Mouse (Mus musculus) neural tube, embryonic 13.5 days (tissue): Measurements from ENCODE around the gene Edn1. TPM values are rescaled to one million over a fixed set of nuclear protein-coding genes. Genes with fewer than 3 reads are reported as not detected.

Source experiments
- ATAC-seq: fragments of 200-750 bp; cut with Nextera tagmentation; 2 replicates; pipeline ENCODE4 v1.8.0; 2017; ENCODE audit warnings: low read depth, mild to moderate bottlenecking, moderate TSS enrichment, moderate library complexity
- H3K27ac ChIP-seq: fragments of 300-500 bp; sonication (generic); replicated peaks from 2 replicates; pipeline ENCODE4 v1.5.1; 2015; ENCODE audit warnings: moderate library complexity, mild to moderate bottlenecking, inconsistent platforms
- H3K27me3 ChIP-seq: fragments of 300-500 bp; sonication (generic); 2 replicates; pipeline ENCODE4 v1.6.1; 2015; ENCODE audit warnings: mild to moderate bottlenecking, inconsistent platforms
- H3K36me3 ChIP-seq: fragments of 300-500 bp; sonication (generic); 2 replicates; pipeline ENCODE4 v1.6.1; 2015; ENCODE audit warnings: mild to moderate bottlenecking, inconsistent platforms
- H3K4me1 ChIP-seq: fragments of 300-500 bp; sonication (generic); replicated peaks from 2 replicates; pipeline ENCODE4 v1.6.1; 2015; ENCODE audit warnings: inconsistent platforms
- H3K4me2 ChIP-seq: fragments of 300-500 bp; sonication (generic); 2 replicates; pipeline ENCODE4 v1.6.1; 2015; ENCODE audit warnings: inconsistent platforms, mild to moderate bottlenecking, moderate library complexity
- H3K4me3 ChIP-seq: fragments of 300-500 bp; sonication (generic); 2 replicates; pipeline ENCODE4 v1.5.1; 2015; ENCODE audit warnings: mild to moderate bottlenecking, inconsistent platforms
- H3K9ac ChIP-seq: fragments of 300-500 bp; sonication (generic); 2 replicates; pipeline ENCODE4 v1.6.1; 2015; ENCODE audit warnings: moderate library complexity, mild to moderate bottlenecking, inconsistent platforms
- H3K9me3 ChIP-seq: fragments of 300-500 bp; sonication (generic); 2 replicates; pipeline ENCODE4 v1.6.1; 2016; ENCODE audit warnings: inconsistent platforms
- WGBS: fragments of 180-500 bp; shearing (Covaris S2); methylation state at CpG from one replicate; pipeline ENCODE4 v1.1.7; 2015; 5-methylcytosine and 5-hydroxymethylcytosine counted together
- polyA plus RNA-seq: library from polyadenylated mRNA; unstranded; fragments of >200 nt; fragmentation: Nextera tagmentation; extraction: Ambion mirVana; gene quantifications from 2 replicates; pipeline ENCODE4 v1.2.1, GENCODE M21; 2015

Gene Edn1
- polyA plus RNA-seq = 2.6 and 3.0 TPM in 2 replicates

- under 1% methylated on average over 26 of the region's 26 CpGs for WGBS
- peak; percentile 70 for ATAC-seq
Measured at GRCm38 (mm10) chr13:42301161-42301721, at the start of gene Edn1. Gene Edn1 (plus strand): TSS chr13:42301476.

GRCm38 (mm10) chr13:42253821-42254220 lies 47.5 kb upstream of the Edn1 start:
- Histone ChIP-seq H3K27ac (no peak overlapping the region), H3K4me1 (no peaks in the 10 kb centered on the region), H3K36me3 (no peaks in the 10 kb centered on the region), H3K4me3 (no peak overlapping the region), H3K27me3 (no peaks in the 10 kb centered on the region), H3K9ac (no peak overlapping the region), H3K9me3 (no peaks in the 10 kb centered on the region; the same call in 1 of the 2 replicates), H3K4me2 (no peak overlapping the region)
- WGBS = 83% methylated on average over 5 of the region's 5 CpGs
- no peak for ATAC-seq

More at GRCm38 (mm10) chr13:42301161-42301721, at the start of gene Edn1:
- Histone ChIP-seq H3K9me3 (no peaks in the 10 kb centered on the region), H3K4me2 (peak within 1 kb of the TSS; percentile 77), H3K4me3 (peak within 1 kb of the TSS; percentile 43), H3K36me3 (no peaks in the 10 kb centered on the region), H3K9ac (peak within 1 kb of the TSS; percentile 52), H3K4me1 (peaks cover 23% of the 10 kb centered on the region), H3K27me3 (peaks cover 54% of the 10 kb centered on the region), H3K27ac (no peak within 1 kb of the TSS)

- no peak overlapping the region for H3K9ac ChIP-seq
- no peak for ATAC-seq
Measured at GRCm38 (mm10) chr13:42255105-42255504, 46.2 kb upstream of the Edn1 start.

GRCm38 (mm10) chr13:42258422-42258821 lies 42.9 kb upstream of the Edn1 start:
- no peak for ATAC-seq
- Histone ChIP-seq H3K4me2 (no peak overlapping the region), H3K9ac (no peak overlapping the region), H3K4me1 (no peaks in the 10 kb centered on the region), H3K27me3 (no peaks in the 10 kb centered on the region), H3K27ac (no peak overlapping the region), H3K9me3 (no peaks in the 10 kb centered on the region; the same call in 1 of the 2 replicates), H3K36me3 (no peaks in the 10 kb centered on the region), H3K4me3 (no peak overlapping the region)
- 90% methylated on average over 5 of the region's 5 CpGs for WGBS

More at GRCm38 (mm10) chr13:42255105-42255504, 46.2 kb upstream of the Edn1 start:
- H3K9me3 ChIP-seq = no peaks in the 10 kb centered on the region; the same call in 1 of the 2 replicates
- no peaks in the 10 kb centered on the region for H3K27me3 ChIP-seq
- no peak overlapping the region for H3K4me2 ChIP-seq
- WGBS = 79% methylated on average over 1 of the region's 1 CpGs
- H3K4me3 ChIP-seq = no peak overlapping the region
- no peaks in the 10 kb centered on the region for H3K36me3 ChIP-seq
- H3K27ac ChIP-seq = no peak overlapping the region
- H3K4me1 ChIP-seq = no peaks in the 10 kb centered on the region

- no peaks in the 10 kb centered on the region for H3K4me1 ChIP-seq
- no peak overlapping the region for H3K9ac ChIP-seq
- H3K27ac ChIP-seq = no peak overlapping the region
- H3K36me3 ChIP-seq = no peaks in the 10 kb centered on the region
- H3K4me2 ChIP-seq = no peak overlapping the region
- WGBS = 87% methylated on average over 6 of the region's 6 CpGs
- no peak for ATAC-seq
- H3K9me3 ChIP-seq = no peaks in the 10 kb centered on the region; the same call in 1 of the 2 replicates
- H3K4me3 ChIP-seq = no peak overlapping the region
- H3K27me3 ChIP-seq = no peaks in the 10 kb centered on the region
Measured at GRCm38 (mm10) chr13:42260667-42261066, 40.6 kb upstream of the Edn1 start.

- Histone ChIP-seq H3K4me2 (no peak overlapping the region), H3K27me3 (no peaks in the 10 kb centered on the region), H3K4me1 (no peaks in the 10 kb centered on the region), H3K9ac (no peak overlapping the region), H3K27ac (no peak overlapping the region), H3K4me3 (no peak overlapping the region), H3K36me3 (no peaks in the 10 kb centered on the region), H3K9me3 (no peaks in the 10 kb centered on the region)
- 0 out of 2 replicates have a peak, but pooled peaks have one; percentile 19 for ATAC-seq
- 60% methylated on average over 9 of the region's 9 CpGs for WGBS
Measured at GRCm38 (mm10) chr13:42270051-42270450, 31.2 kb upstream of the Edn1 start.

- Histone ChIP-seq H3K9me3 (no peaks in the 10 kb centered on the region), H3K36me3 (no peaks in the 10 kb centered on the region), H3K9ac (no peak overlapping the region), H3K4me2 (no peak overlapping the region), H3K4me3 (no peak overlapping the region), H3K4me1 (no peaks in the 10 kb centered on the region), H3K27ac (no peak overlapping the region), H3K27me3 (no peaks in the 10 kb centered on the region)
- 77% methylated on average over 9 of the region's 9 CpGs for WGBS
- ATAC-seq = no peak
Measured at GRCm38 (mm10) chr13:42276774-42277454, 24.4 kb upstream of the Edn1 start.

GRCm38 (mm10) chr13:42277751-42278150 lies 23.5 kb upstream of the Edn1 start:
- no peaks in the 10 kb centered on the region for H3K9me3 ChIP-seq
- H3K36me3 ChIP-seq = no peaks in the 10 kb centered on the region
- no peak overlapping the region for H3K9ac ChIP-seq
- no peaks in the 10 kb centered on the region for H3K4me1 ChIP-seq
- H3K4me3 ChIP-seq = no peak overlapping the region
- no peak overlapping the region for H3K4me2 ChIP-seq
- 92% methylated on average over 2 of the region's 2 CpGs for WGBS
- no peak for ATAC-seq
- no peaks in the 10 kb centered on the region for H3K27me3 ChIP-seq
- no peak overlapping the region for H3K27ac ChIP-seq

- H3K4me2 ChIP-seq = no peak overlapping the region
- H3K27me3 ChIP-seq = no peaks in the 10 kb centered on the region
- H3K9me3 ChIP-seq = no peaks in the 10 kb centered on the region
- H3K36me3 ChIP-seq = no peaks in the 10 kb centered on the region
- H3K9ac ChIP-seq = no peak overlapping the region
- H3K27ac ChIP-seq = no peak overlapping the region
- H3K4me1 ChIP-seq = no peaks in the 10 kb centered on the region
- 82% methylated on average over 3 of the region's 3 CpGs for WGBS
- H3K4me3 ChIP-seq = no peak overlapping the region
- ATAC-seq = no peak
Measured at GRCm38 (mm10) chr13:42285896-42286295, 15.4 kb upstream of the Edn1 start.

GRCm38 (mm10) chr13:42286768-42287167 lies 14.5 kb upstream of the Edn1 start:
- H3K36me3 ChIP-seq = no peaks in the 10 kb centered on the region
- no peak for ATAC-seq
- no peak overlapping the region for H3K27ac ChIP-seq
- 88% methylated on average over 4 of the region's 4 CpGs for WGBS
- no peaks in the 10 kb centered on the region for H3K4me1 ChIP-seq
- no peak overlapping the region for H3K4me2 ChIP-seq
- no peak overlapping the region for H3K4me3 ChIP-seq
- H3K9me3 ChIP-seq = no peaks in the 10 kb centered on the region
- H3K9ac ChIP-seq = no peak overlapping the region
- H3K27me3 ChIP-seq = no peaks in the 10 kb centered on the region

- no peak overlapping the region for H3K4me3 ChIP-seq
- no peaks in the 10 kb centered on the region for H3K4me1 ChIP-seq
- no peak overlapping the region for H3K4me2 ChIP-seq
- no peak for ATAC-seq
- no peaks in the 10 kb centered on the region for H3K9me3 ChIP-seq
- no peaks in the 10 kb centered on the region for H3K36me3 ChIP-seq
- H3K27ac ChIP-seq = no peak overlapping the region
- H3K9ac ChIP-seq = no peak overlapping the region
- 77% methylated on average over 5 of the region's 5 CpGs for WGBS
- no peaks in the 10 kb centered on the region for H3K27me3 ChIP-seq
Measured at GRCm38 (mm10) chr13:42292593-42292992, 8.7 kb upstream of the Edn1 start.

- no peak overlapping the region for H3K27ac ChIP-seq
- WGBS = 62% methylated on average over 8 of the region's 8 CpGs
- ATAC-seq = no peak
- no peak overlapping the region for H3K9ac ChIP-seq
- H3K4me1 ChIP-seq = peaks cover 23% of the 10 kb centered on the region
- H3K4me3 ChIP-seq = no peak overlapping the region
- H3K9me3 ChIP-seq = no peaks in the 10 kb centered on the region
- H3K27me3 ChIP-seq = peaks cover 33% of the 10 kb centered on the region
- H3K4me2 ChIP-seq = no peak overlapping the region
- H3K36me3 ChIP-seq = no peaks in the 10 kb centered on the region
Measured at GRCm38 (mm10) chr13:42298302-42298701, 3.0 kb upstream of the Edn1 start.
